ENCODE assay signal across 10 mouse cellular contexts in genomic region chr7:36317466-36318212, GRCm38 (mm10).
A peak's percentile ranks its signal among the peaks of the same experiment; 100 is the strongest.
DNase-seq lines count a peak whose midpoint lies in the region; ATAC-seq and TF ChIP-seq lines count a peak whose summit lies in the region.
"Had no signal": no experiment of that assay in that cellular context is flagged by ENCODE, and none has a peak within 500 bp of the region (broad histone marks: within the 10 kb centered on the region; RNA-seq: fewer than 3 reads in every experiment).

No protein-coding gene starts in this region.

- no peak overlapping the region for H3K27ac ChIP-seq in lung, postnatal 0 days (ENCODE audit: low read length)
- 0 out of 2 replicates have a peak overlapping the region, but pooled peaks have one; percentile 21 for H3K27ac ChIP-seq in stomach, embryonic 16.5 days (ENCODE audit: low read length)
- H3K27ac ChIP-seq in midbrain, embryonic 15.5 days, result no peak overlapping the region
- H3K27ac ChIP-seq in layer of hippocampus, adult 2 months, result no peak overlapping the region

- H3K36me3 ChIP-seq in lung, postnatal 0 days (ENCODE audit: insufficient read depth, low read length), result no peaks in the 10 kb centered on the region
- H3K36me3 ChIP-seq in stomach, embryonic 16.5 days (ENCODE audit: control insufficient read depth, insufficient read depth, low read length), result no peaks in the 10 kb centered on the region
- H3K36me3 ChIP-seq in midbrain, embryonic 15.5 days (replicated peaks), result no peaks in the 10 kb centered on the region
- H3K36me3 ChIP-seq: G1E had no signal

- 26% methylated on average over 3 of the region's 3 CpGs for WGBS in lung, postnatal 0 days
- WGBS in stomach, embryonic 16.5 days, result 20% methylated on average over 3 of the region's 3 CpGs
- 57% methylated on average over 3 of the region's 3 CpGs for WGBS in midbrain, embryonic 15.5 days

- ATAC-seq in lung, postnatal 0 days, result no peak
- peak; percentile 60; the same call in 1 of the 2 replicates for ATAC-seq in stomach, embryonic 16.5 days (ENCODE audit: insufficient read depth, low FRiP score)
- no peak for ATAC-seq in midbrain, embryonic 15.5 days (replicated peaks)
- ATAC-seq: forebrain, embryonic 14.5 days had no signal

- no peaks in the 10 kb centered on the region for H3K4me1 ChIP-seq in lung, postnatal 0 days (ENCODE audit: insufficient read depth, low read depth, low read length)
- H3K4me1 ChIP-seq in stomach, embryonic 16.5 days (ENCODE audit: control insufficient read depth, insufficient read depth, low read length), result peaks cover 8% of the 10 kb centered on the region
- no peaks in the 10 kb centered on the region for H3K4me1 ChIP-seq in midbrain, embryonic 15.5 days

- peak; percentile 14 for DNase-seq in lung, postnatal 0 days (ENCODE audit: low spot score)
- DNase-seq in lung, postnatal 36 days, result no peak
- peak; percentile 80 for DNase-seq in gastrocnemius, postnatal 25 days
- peak; percentile 31 for DNase-seq in hindlimb bud, embryonic 11.5 days (ENCODE audit: extremely low spot score, low read depth, low spot score)
- DNase-seq in layer of hippocampus, adult 2 months (ENCODE audit: low spot score in 2 of 2), result no peak
- no peak for DNase-seq in spleen, postnatal 36 days (ENCODE audit: low spot score in 2 of 2)

- no peak for TF ChIP-seq EP300 in lung, postnatal 0 days (IDR thresholded peaks at IDR 0.05)

- H3K9me3 ChIP-seq in lung, postnatal 0 days (ENCODE audit: low read length), result no peaks in the 10 kb centered on the region
- H3K9me3 ChIP-seq in stomach, embryonic 16.5 days (replicated peaks; ENCODE audit: control insufficient read depth, low read length), result 0 out of 2 replicates have a peak, but pooled peaks cover 3% of the 10 kb centered on the region
- H3K9me3 ChIP-seq in midbrain, embryonic 15.5 days, result no peaks in the 10 kb centered on the region

- H3K9ac ChIP-seq in lung, postnatal 0 days (replicated peaks; ENCODE audit: low read depth), result no peak overlapping the region
- no peak overlapping the region for H3K9ac ChIP-seq in stomach, embryonic 16.5 days (ENCODE audit: low read length)
- no peak overlapping the region for H3K9ac ChIP-seq in midbrain, embryonic 15.5 days

- no peak for TF ChIP-seq CTCF in lung, postnatal 0 days (IDR thresholded peaks at IDR 0.05)
- no peak for TF ChIP-seq CTCF in layer of hippocampus, adult 2 months (conservative IDR thresholded peaks at IDR 0.05)

- H3K4me2 ChIP-seq in lung, postnatal 0 days (replicated peaks; ENCODE audit: low read depth, low read length), result no peak overlapping the region
- H3K4me2 ChIP-seq in stomach, embryonic 16.5 days (ENCODE audit: low read depth, low read length), result no peak overlapping the region
- H3K4me2 ChIP-seq in midbrain, embryonic 15.5 days, result no peak overlapping the region

- H3K4me3 ChIP-seq in lung, postnatal 0 days (ENCODE audit: low read depth, low read length), result no peak overlapping the region
- no peak overlapping the region for H3K4me3 ChIP-seq in stomach, embryonic 16.5 days (replicated peaks; ENCODE audit: low read length)
- no peak overlapping the region for H3K4me3 ChIP-seq in midbrain, embryonic 15.5 days
- H3K4me3 ChIP-seq in layer of hippocampus, adult 2 months, result no peak overlapping the region

- H3K27me3 ChIP-seq in lung, postnatal 0 days (replicated peaks; ENCODE audit: insufficient read depth, low read length), result no peaks in the 10 kb centered on the region
- H3K27me3 ChIP-seq in stomach, embryonic 16.5 days (ENCODE audit: control insufficient read depth, insufficient read depth, low read length), result no peaks in the 10 kb centered on the region
- H3K27me3 ChIP-seq in midbrain, embryonic 15.5 days (replicated peaks), result no peaks in the 10 kb centered on the region

Comparison
In these comparisons a context has a peak if more than half of its experiments do, and no peak if none do; other contexts are left out.
1. DNase-seq: peak in lung, postnatal 0 days (single experiment), gastrocnemius, postnatal 25 days (single experiment) and hindlimb bud, embryonic 11.5 days (single experiment); none in lung, postnatal 36 days (single experiment), layer of hippocampus, adult 2 months (0 of 2) and spleen, postnatal 36 days (0 of 2).